Comparison of ENCODE assay signal across 22 mouse cellular contexts in genomic region chr3:45968655-45969054, GRCm38 (mm10).
"Had no signal": no experiment of that assay in that cellular context is flagged by ENCODE, and none has a peak within 500 bp of the region (broad histone marks: within the 10 kb centered on the region; RNA-seq: fewer than 3 reads in every experiment).

No protein-coding gene starts in this region.

- DNase-seq: cerebellum, adult 2 months; cerebellum, adult 8-10 months; cerebellum, adult 9-10 months; cerebellum, adult 9-11 months; cerebellum, postnatal 10 days; cerebellum, postnatal 14 days; cerebellum, postnatal 25 days; cerebellum, postnatal 36 days; embryo, embryonic 11 days; forebrain, postnatal 0 days; gastrocnemius, adult 2 months; gastrocnemius, postnatal 10 days; gastrocnemius, postnatal 14 days; gastrocnemius, postnatal 25 days; gastrocnemius, postnatal 36 days; heart, adult 11 months; heart, adult 18-20 months; heart, adult 2 months had no signal

- ATAC-seq: forebrain, embryonic 13.5 days; forebrain, embryonic 14.5 days; forebrain, embryonic 15.5 days; forebrain, embryonic 16.5 days; forebrain, postnatal 0 days had no signal
